Mouse (Mus musculus) olfactory bulb, adult 2 months (tissue): ENCODE results near the gene Galntl5. TPM values are rescaled to one million over a fixed set of nuclear protein-coding genes. Genes with fewer than 3 reads are reported as not detected.

Experiments used
- H3K27ac ChIP-seq: fragments of 200-500 bp; 2 replicates; pipeline ENCODE4 v1.5.1; 2012; ENCODE audit warnings: low read depth, low read length; ENCODE audit not compliant: insufficient read depth
- H3K4me1 ChIP-seq: fragments of 200-500 bp; 2 replicates; pipeline ENCODE4 v1.6.1; 2012; ENCODE audit warnings: low read length; ENCODE audit not compliant: control insufficient read depth, insufficient read depth
- H3K4me3 ChIP-seq: fragments of 200-500 bp; 2 replicates; pipeline ENCODE4 v1.5.1; 2012; ENCODE audit warnings: mild to moderate bottlenecking, low read depth, low read length, moderate library complexity; ENCODE audit not compliant: insufficient read depth
- CTCF ChIP-seq: fragments of 200-500 bp; IDR thresholded peaks from 2 replicates; pipeline ENCODE4 v1.5.1; 2012; ENCODE audit warnings: low read depth, mild to moderate bottlenecking, low read length, moderate library complexity; ENCODE audit not compliant: insufficient read depth
- POLR2A ChIP-seq: fragments of 200-500 bp; IDR thresholded peaks from 2 replicates; pipeline ENCODE4 v1.6.1; 2012; ENCODE audit warnings: mild to moderate bottlenecking, low read depth, low read length, moderate library complexity; ENCODE audit not compliant: insufficient read depth
- WGBS: fragments of 180-500 bp; shearing (Covaris S2); methylation state at CpG from one replicate; pipeline ENCODE4 v1.1.7; 2018; 5-methylcytosine and 5-hydroxymethylcytosine counted together
- polyA plus RNA-seq: library from polyadenylated mRNA; stranded (reverse); fragments of >200 nt; gene quantifications from 2 replicates; pipeline ENCODE4 v1.2.4, GENCODE M21; 2012; ENCODE audit warnings: low replicate concordance; ENCODE audit not compliant: missing spikeins, insufficient read depth, insufficient read length

Galntl5 gene
- polyA plus RNA-seq, 1 experiment: not detected

DNA sequence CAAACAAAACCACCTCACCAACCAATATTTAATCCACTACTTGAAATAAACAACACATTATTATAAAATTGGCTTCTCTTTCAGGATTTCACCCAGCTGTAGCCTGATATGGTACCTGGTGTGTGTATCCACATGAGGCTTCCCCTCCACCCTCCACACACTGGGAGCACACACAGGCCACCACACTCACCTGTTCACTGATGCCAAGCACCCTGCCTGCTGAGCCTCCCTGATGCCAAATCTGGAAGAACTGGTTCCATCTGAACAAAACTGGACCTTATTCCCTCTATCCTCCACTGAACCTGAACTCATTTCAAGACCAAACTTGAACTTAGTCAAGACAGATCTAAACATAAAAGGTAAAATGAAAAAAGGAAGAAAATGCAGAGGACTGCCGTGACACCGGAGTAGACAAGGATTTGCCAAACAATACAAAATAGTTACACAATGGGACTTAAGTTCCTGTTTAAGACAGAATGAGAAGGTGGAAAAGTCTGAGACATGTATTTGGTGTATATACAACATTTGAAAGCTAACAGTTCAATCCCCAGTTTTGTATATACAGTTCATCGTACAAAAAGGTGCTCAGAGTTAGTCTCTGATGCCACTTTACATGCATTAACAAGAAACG is 87.1 kb downstream of the Galntl5 start:
- TF ChIP-seq POLR2A (no peak), CTCF (no peak)
- WGBS: 97% methylated on average over 4 of the region's 4 CpGs

More for the DNA sequence above, 87.1 kb downstream of the Galntl5 start:
- Histone ChIP-seq H3K4me1 (no peaks in the 10 kb centered on the region), H3K4me3 (no peak overlapping the region), H3K27ac (no peak overlapping the region)

Other genes with a start within 250 kb of the Galntl5 start
- gene Prkag2, start 80.8 kb upstream of the Galntl5 start, polyA plus RNA-seq: not detected in 2 replicates
- not detected in 2 replicates for gene Galnt11, start 40.4 kb downstream of the Galntl5 start, polyA plus RNA-seq
- not detected in 2 replicates for gene E130116L18Rik, start 41.7 kb downstream of the Galntl5 start, polyA plus RNA-seq